Mouse (Mus musculus): ENCODE data around the gene 4921536K21Rik. TPM values are rescaled to one million over a fixed set of nuclear protein-coding genes. Genes with fewer than 3 reads are reported as not detected.

The 4921536K21Rik gene
- total and polyA plus RNA-seq, 2 experiments from 2014 or later, result 0.12 TPM; not detected in 1

DNA sequence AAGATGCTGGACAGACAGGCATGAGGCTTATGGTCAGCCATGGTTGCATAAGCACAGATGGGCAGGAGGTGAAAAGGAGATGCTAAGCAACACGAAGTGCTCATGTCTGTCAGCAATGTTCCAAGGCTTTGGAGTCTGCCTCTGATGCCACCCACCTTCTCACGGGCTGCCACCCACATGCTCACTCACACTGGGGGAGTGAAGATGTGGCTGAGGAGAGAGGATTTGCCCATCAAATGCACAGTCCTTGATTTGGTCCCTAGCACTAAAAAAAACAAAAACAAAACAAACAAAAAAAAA is 44.6 kb downstream of the 4921536K21Rik start:
- 77% methylated on average over 2 of the region's 2 CpGs for WGBS
- H3K4me1 ChIP-seq (ENCODE audit: control insufficient read depth, insufficient read depth), result peaks cover 15% of the 10 kb centered on the region; the same call in 1 of the 2 replicates
- H3K27me3 ChIP-seq (ENCODE audit: control insufficient read depth, insufficient read depth, low read length), result no peaks in the 10 kb centered on the region
- no peak overlapping the region for H3K9ac ChIP-seq (replicated peaks; ENCODE audit: low read depth, low read length)
- no peak overlapping the region for H3K27ac ChIP-seq (ENCODE audit: low read depth)
- H3K36me3 ChIP-seq (replicated peaks; ENCODE audit: control insufficient read depth, insufficient read depth, low read length), result no peaks in the 10 kb centered on the region
- no peak overlapping the region for H3K4me2 ChIP-seq (ENCODE audit: low read depth, low read length)
- no peak for ATAC-seq (ENCODE audit: insufficient read depth, low read depth)
- H3K4me3 ChIP-seq (ENCODE audit: low read depth, low read length), result no peak overlapping the region
- DNase-seq (ENCODE audit: low spot score), result no peak
- no peak for TF ChIP-seq EP300 (IDR thresholded peaks at IDR 0.05; ENCODE audit: low read depth)
- no peak for TF ChIP-seq CTCF (IDR thresholded peaks at IDR 0.05; ENCODE audit: low read depth)
- H3K9me3 ChIP-seq (replicated peaks; ENCODE audit: control insufficient read depth, low read length), result no peaks in the 10 kb centered on the region

DNA sequence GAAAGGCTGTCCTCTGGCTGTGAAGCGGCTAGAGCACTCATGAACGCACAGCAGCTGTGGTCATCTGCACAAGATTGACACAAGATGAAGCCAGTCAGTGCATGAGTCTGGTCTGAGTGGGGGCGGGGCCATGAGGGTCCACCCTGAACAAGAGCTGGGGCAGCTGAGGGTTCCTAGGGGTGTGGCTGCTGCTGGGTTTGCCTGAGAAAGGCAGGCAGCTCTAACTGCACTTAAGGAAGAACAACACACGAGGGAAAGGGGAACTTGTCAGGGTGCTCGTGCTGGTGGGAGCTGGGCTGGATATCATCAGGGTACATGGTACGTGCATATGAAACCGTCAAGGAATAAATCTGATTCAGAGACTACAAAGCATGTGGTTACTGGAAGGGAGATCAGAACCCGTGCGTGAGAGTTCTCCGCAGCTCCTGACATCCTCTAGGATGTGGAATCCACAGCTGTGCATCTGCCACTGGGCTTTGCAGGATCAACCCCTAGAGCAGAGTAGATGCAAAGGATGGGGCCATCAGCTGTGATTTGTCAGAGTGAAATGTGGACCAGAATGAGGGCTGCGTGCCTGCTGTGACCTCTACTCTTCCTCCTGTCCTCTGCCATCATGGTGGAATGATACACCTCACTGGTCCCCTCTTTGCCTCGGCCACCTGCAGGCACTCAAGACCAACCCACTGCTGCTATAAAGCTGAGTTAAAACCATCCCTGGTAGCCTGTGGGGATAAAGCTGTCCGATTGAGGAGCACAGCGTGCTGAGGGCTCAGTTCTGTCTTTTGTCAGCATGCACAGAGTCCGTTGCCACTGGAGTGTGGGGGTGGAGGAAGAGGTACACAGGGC is 45.2 kb downstream of the 4921536K21Rik start:
- no peak for ATAC-seq (ENCODE audit: insufficient read depth, low read depth)
- 80% methylated on average over 15 of the region's 15 CpGs for WGBS
- no peak overlapping the region for H3K4me3 ChIP-seq (ENCODE audit: low read depth, low read length)

DNA sequence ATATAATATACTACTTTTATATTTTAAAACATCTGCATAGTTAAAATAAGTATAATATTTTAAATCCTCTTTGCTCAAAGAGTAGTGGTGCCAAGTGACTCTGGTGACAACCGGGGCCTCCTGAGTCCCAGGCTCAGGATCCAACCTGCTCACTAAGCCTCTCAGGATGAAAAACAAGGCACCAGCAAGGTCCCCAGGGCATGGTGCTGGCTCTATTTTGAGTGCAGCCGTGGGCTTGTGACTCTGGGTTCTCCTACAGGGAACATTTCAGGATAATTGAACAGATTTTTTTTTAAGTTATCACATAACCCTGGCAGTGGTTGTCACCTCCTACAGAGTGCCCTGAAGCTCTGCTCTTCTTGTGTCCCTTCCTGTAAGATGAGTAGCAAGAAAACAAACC is 48.5 kb downstream of the 4921536K21Rik start:
- ATAC-seq (ENCODE audit: insufficient read depth, low read depth) (no peak), DNase-seq (ENCODE audit: low spot score) (no peak)
- H3K4me1 ChIP-seq (ENCODE audit: control insufficient read depth, insufficient read depth), result peaks cover 22% of the 10 kb centered on the region; the same call in 1 of the 2 replicates
- no peak overlapping the region for H3K4me3 ChIP-seq (ENCODE audit: low read depth, low read length)
- no peak overlapping the region for H3K9ac ChIP-seq (replicated peaks; ENCODE audit: low read depth, low read length)
- TF ChIP-seq CTCF (IDR thresholded peaks at IDR 0.05; ENCODE audit: low read depth) (no peak), EP300 (IDR thresholded peaks at IDR 0.05; ENCODE audit: low read depth) (no peak)
- no peaks in the 10 kb centered on the region for H3K9me3 ChIP-seq (replicated peaks; ENCODE audit: control insufficient read depth, low read length)
- H3K4me2 ChIP-seq (ENCODE audit: low read depth, low read length), result no peak overlapping the region
- WGBS, result 35% methylated on average over 2 of the region's 2 CpGs
- no peaks in the 10 kb centered on the region for H3K27me3 ChIP-seq (ENCODE audit: control insufficient read depth, insufficient read depth, low read length)
- H3K36me3 ChIP-seq (replicated peaks; ENCODE audit: control insufficient read depth, insufficient read depth, low read length), result no peaks in the 10 kb centered on the region
- no peak overlapping the region for H3K27ac ChIP-seq (ENCODE audit: low read depth)

More for the DNA sequence above, 45.2 kb downstream of the 4921536K21Rik start:
- no peak for DNase-seq (ENCODE audit: low spot score)
- Histone ChIP-seq H3K4me2 (ENCODE audit: low read depth, low read length) (no peak overlapping the region), H3K4me1 (ENCODE audit: control insufficient read depth, insufficient read depth) (peaks cover 15% of the 10 kb centered on the region; the same call in 1 of the 2 replicates), H3K27ac (ENCODE audit: low read depth) (no peak overlapping the region), H3K36me3 (replicated peaks; ENCODE audit: control insufficient read depth, insufficient read depth, low read length) (no peaks in the 10 kb centered on the region), H3K9me3 (replicated peaks; ENCODE audit: control insufficient read depth, low read length) (no peaks in the 10 kb centered on the region), H3K9ac (replicated peaks; ENCODE audit: low read depth, low read length) (no peak overlapping the region), H3K27me3 (ENCODE audit: control insufficient read depth, insufficient read depth, low read length) (no peaks in the 10 kb centered on the region)
- TF ChIP-seq CTCF (IDR thresholded peaks at IDR 0.05; ENCODE audit: low read depth), result no peak
- TF ChIP-seq EP300 (IDR thresholded peaks at IDR 0.05; ENCODE audit: low read depth), result no peak

DNA sequence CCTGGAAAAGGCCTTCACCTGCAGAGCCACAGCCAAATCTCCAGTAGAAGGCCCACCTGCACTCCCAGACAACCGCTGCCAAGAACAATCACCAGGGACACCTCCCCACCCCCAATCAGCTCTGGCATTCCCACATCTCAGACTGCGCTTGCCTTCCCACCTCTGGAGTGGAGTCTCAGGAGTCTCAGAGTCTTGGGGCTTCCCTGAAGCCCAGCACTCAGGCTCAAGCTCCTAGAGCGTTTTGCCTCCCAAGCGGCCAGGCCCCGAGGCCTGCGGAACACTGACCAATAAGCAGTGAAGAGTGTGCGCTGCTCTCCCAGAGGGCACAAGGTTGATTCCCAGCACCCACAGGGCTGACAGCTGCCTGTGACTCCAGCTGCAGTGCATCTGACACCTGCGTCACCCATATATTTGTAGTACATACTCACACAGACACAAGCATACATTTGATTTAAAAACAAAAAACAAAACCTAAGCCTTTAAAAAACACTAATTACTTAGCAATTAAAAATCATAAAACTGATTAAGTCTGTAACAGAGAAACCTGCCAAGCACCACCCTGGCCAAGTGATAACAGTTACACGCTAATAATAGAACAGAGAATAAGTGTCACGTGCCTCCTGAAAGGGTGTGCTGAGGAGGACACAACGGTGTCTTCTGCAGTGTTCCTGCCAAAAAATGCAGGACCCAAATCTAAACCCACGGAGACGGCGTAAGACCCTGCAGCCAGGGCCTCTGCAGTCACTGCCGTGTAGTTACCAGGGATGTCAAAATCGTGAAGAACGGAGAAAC is 50.8 kb downstream of the 4921536K21Rik start:
- Histone ChIP-seq H3K4me2 (ENCODE audit: low read depth, low read length) (no peak overlapping the region), H3K27ac (ENCODE audit: low read depth) (peak overlapping the region; percentile 91), H3K9me3 (replicated peaks; ENCODE audit: control insufficient read depth, low read length) (no peaks in the 10 kb centered on the region), H3K27me3 (ENCODE audit: control insufficient read depth, insufficient read depth, low read length) (no peaks in the 10 kb centered on the region), H3K36me3 (replicated peaks; ENCODE audit: control insufficient read depth, insufficient read depth, low read length) (no peaks in the 10 kb centered on the region), H3K9ac (replicated peaks; ENCODE audit: low read depth, low read length) (no peak overlapping the region), H3K4me3 (ENCODE audit: low read depth, low read length) (no peak overlapping the region), H3K4me1 (ENCODE audit: control insufficient read depth, insufficient read depth) (peaks cover 22% of the 10 kb centered on the region; the same call in 1 of the 2 replicates)
- WGBS, result 44% methylated on average over 17 of the region's 17 CpGs
- peak; percentile 75 for ATAC-seq (ENCODE audit: insufficient read depth, low read depth)
- peak; percentile 36; the same call in 1 of the 2 replicates for TF ChIP-seq EP300 (IDR thresholded peaks at IDR 0.05; ENCODE audit: low read depth)
- TF ChIP-seq CTCF (IDR thresholded peaks at IDR 0.05; ENCODE audit: low read depth), result no peak
- DNase-seq (ENCODE audit: low spot score), result peak; percentile 54

Other genes with a start within 250 kb of the 4921536K21Rik start
- gene Morc2a, start 245.9 kb downstream of the 4921536K21Rik start, total RNA-seq (2014; rRNA removed; ENCODE audit: low replicate concordance), result 12.8 and 21.3 TPM in 2 replicates
- gene Morc2a, start 245.9 kb downstream of the 4921536K21Rik start, polyA plus RNA-seq (2015; fragmentation: Nextera tagmentation; extraction: Ambion mirVana), result 7.9 and 9.5 TPM in 2 replicates
- gene Osbp2, start 31.2 kb downstream of the 4921536K21Rik start, total RNA-seq (2014; rRNA removed; ENCODE audit: low replicate concordance), result 6.3 and 8.9 TPM in 2 replicates
- gene Osbp2, start 31.2 kb downstream of the 4921536K21Rik start, polyA plus RNA-seq (2015; fragmentation: Nextera tagmentation; extraction: Ambion mirVana), result 2.9 TPM in 2 replicates
- gene Dusp18, start 142 bp upstream of the 4921536K21Rik start, total RNA-seq (2014; rRNA removed; ENCODE audit: low replicate concordance), result 10.4 and 14.8 TPM in 2 replicates
- 9.8 and 16.5 TPM in 2 replicates for gene Dusp18, start 142 bp upstream of the 4921536K21Rik start, polyA plus RNA-seq (2015; fragmentation: Nextera tagmentation; extraction: Ambion mirVana)
- gene Slc35e4, start 19.6 kb upstream of the 4921536K21Rik start, total RNA-seq (2014; rRNA removed; ENCODE audit: low replicate concordance), result 9.8 and 11.2 TPM in 2 replicates
- gene Slc35e4, start 19.6 kb upstream of the 4921536K21Rik start, polyA plus RNA-seq (2015; fragmentation: Nextera tagmentation; extraction: Ambion mirVana), result 3.0 and 3.2 TPM in 2 replicates
- gene Tcn2, start 37.1 kb upstream of the 4921536K21Rik start, total RNA-seq (2014; rRNA removed; ENCODE audit: low replicate concordance), result 110 and 113 TPM in 2 replicates
- gene Tcn2, start 37.1 kb upstream of the 4921536K21Rik start, polyA plus RNA-seq (2015; fragmentation: Nextera tagmentation; extraction: Ambion mirVana), result 67.2 and 67.4 TPM in 2 replicates
- gene Pes1, start 68.9 kb upstream of the 4921536K21Rik start, total RNA-seq (2014; rRNA removed; ENCODE audit: low replicate concordance), result 24.9 and 39.7 TPM in 2 replicates
- gene Pes1, start 68.9 kb upstream of the 4921536K21Rik start, polyA plus RNA-seq (2015; fragmentation: Nextera tagmentation; extraction: Ambion mirVana), result 28.8 and 29.8 TPM in 2 replicates
- not detected in 2 replicates for gene 4930556J24Rik, start 81.7 kb upstream of the 4921536K21Rik start, total RNA-seq (2014; rRNA removed; ENCODE audit: low replicate concordance)
- not detected in 2 replicates for gene 4930556J24Rik, start 81.7 kb upstream of the 4921536K21Rik start, polyA plus RNA-seq (2015; fragmentation: Nextera tagmentation; extraction: Ambion mirVana)
- gene Gal3st1, start 88.5 kb upstream of the 4921536K21Rik start, total RNA-seq (2014; rRNA removed; ENCODE audit: low replicate concordance), result 0.81 TPM in 1 of 2 replicates, not detected in the other
- gene Gal3st1, start 88.5 kb upstream of the 4921536K21Rik start, polyA plus RNA-seq (2015; fragmentation: Nextera tagmentation; extraction: Ambion mirVana), result 0.14 and 0.37 TPM in 2 replicates
- not detected in 2 replicates for gene Sec14l4, start 136.4 kb upstream of the 4921536K21Rik start, total RNA-seq (2014; rRNA removed; ENCODE audit: low replicate concordance)
- gene Sec14l4, start 136.4 kb upstream of the 4921536K21Rik start, polyA plus RNA-seq (2015; fragmentation: Nextera tagmentation; extraction: Ambion mirVana), result 0.14 TPM in 1 of 2 replicates, not detected in the other
- not detected in 2 replicates for gene Sec14l3, start 169.7 kb upstream of the 4921536K21Rik start, total RNA-seq (2014; rRNA removed; ENCODE audit: low replicate concordance)
- gene Sec14l3, start 169.7 kb upstream of the 4921536K21Rik start, polyA plus RNA-seq (2015; fragmentation: Nextera tagmentation; extraction: Ambion mirVana), result 0.20 and 4.0 TPM in 2 replicates
- gene Mtfp1, start 200.3 kb upstream of the 4921536K21Rik start, total RNA-seq (2014; rRNA removed; ENCODE audit: low replicate concordance), result 47.0 and 64.0 TPM in 2 replicates
- gene Mtfp1, start 200.3 kb upstream of the 4921536K21Rik start, polyA plus RNA-seq (2015; fragmentation: Nextera tagmentation; extraction: Ambion mirVana), result 57.8 and 63.6 TPM in 2 replicates
- gene Sec14l2, start 228.3 kb upstream of the 4921536K21Rik start, total RNA-seq (2014; rRNA removed; ENCODE audit: low replicate concordance), result 0.27 and 1.8 TPM in 2 replicates
- 0.41 and 0.49 TPM in 2 replicates for gene Sec14l2, start 228.3 kb upstream of the 4921536K21Rik start, polyA plus RNA-seq (2015; fragmentation: Nextera tagmentation; extraction: Ambion mirVana)
- gene Rnf215, start 240.1 kb upstream of the 4921536K21Rik start, total RNA-seq (2014; rRNA removed; ENCODE audit: low replicate concordance), result 21.3 and 36.1 TPM in 2 replicates
- gene Rnf215, start 240.1 kb upstream of the 4921536K21Rik start, polyA plus RNA-seq (2015; fragmentation: Nextera tagmentation; extraction: Ambion mirVana), result 17.4 and 17.6 TPM in 2 replicates